ENCODE assay signal across 9 mouse cellular contexts in the genomic region with DNA sequence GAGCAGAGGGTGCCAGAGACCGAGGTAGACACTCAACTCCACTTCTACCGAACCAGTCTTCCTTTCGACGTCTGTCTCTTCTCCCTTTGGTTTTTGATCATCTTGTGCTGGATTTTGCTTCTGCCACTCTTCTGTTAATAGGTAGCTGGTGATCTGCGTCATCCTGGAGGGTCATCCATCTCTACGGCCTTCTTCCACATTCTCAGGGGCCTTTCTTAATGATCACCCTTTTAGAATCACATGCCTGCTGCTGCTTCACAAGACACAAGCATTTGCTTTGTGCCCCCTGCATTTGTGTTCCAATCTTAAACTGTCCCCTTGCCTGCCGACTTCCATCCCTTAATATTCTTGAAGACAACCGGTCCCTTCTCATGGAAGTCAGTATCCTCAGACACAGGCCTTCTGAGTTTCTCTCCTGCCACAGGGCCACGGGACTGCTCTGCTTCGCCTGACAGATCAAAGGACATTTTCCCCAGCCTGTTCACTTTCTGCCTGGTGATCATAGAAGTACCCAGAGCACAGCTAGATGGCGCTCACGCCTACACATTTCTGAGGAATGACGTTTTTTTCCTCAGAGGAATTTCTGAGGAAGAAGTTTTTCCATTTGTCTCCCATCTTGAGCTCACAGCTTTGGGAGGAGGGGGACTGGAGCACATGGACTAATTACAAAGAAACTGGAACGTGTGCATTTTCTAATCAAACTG.
DNase-seq lines count a peak whose midpoint lies in the region; ATAC-seq and TF ChIP-seq lines count a peak whose summit lies in the region.
"Had no signal": no experiment of that assay in that cellular context is flagged by ENCODE, and none has a peak within 500 bp of the region (broad histone marks: within the 10 kb centered on the region; RNA-seq: fewer than 3 reads in every experiment).

No protein-coding gene starts in this region.

- H3K27me3 ChIP-seq in cerebellum, adult 2 months (ENCODE audit: control insufficient read depth, insufficient read depth, low read length): no peaks in the 10 kb centered on the region; the same call in 1 of the 2 replicates
- no peaks in the 10 kb centered on the region; the same call in 1 of the 2 replicates for H3K27me3 ChIP-seq in forebrain, postnatal 0 days (ENCODE audit: insufficient read depth, low read length)
- H3K27me3 ChIP-seq in neural tube, embryonic 14.5 days (ENCODE audit: control insufficient read depth, insufficient read depth, low read length): peaks cover 4% of the 10 kb centered on the region; the same call in 1 of the 2 replicates
- H3K27me3 ChIP-seq: embryonic facial prominence, embryonic 15.5 days had no signal

- DNase-seq in urinary bladder, postnatal 14 days (ENCODE audit: low spot score): peak; percentile 70
- no peak for DNase-seq in urinary bladder, postnatal 10 days (ENCODE audit: low spot score)
- peak; percentile 23 to 36 for DNase-seq in cerebellum, adult 2 months
- peak; percentile 89 for DNase-seq in forebrain, postnatal 0 days
- DNase-seq in heart, postnatal 4 days: peak; percentile 77
- DNase-seq in left cerebral cortex, postnatal 10 days (ENCODE audit: extremely low spot score in 1 of 2, low spot score in 2 of 2): peak; percentile 42 to 69
- DNase-seq in T-cell, adult 2 months (ENCODE audit: low spot score): no peak

- no peaks in the 10 kb centered on the region for H3K36me3 ChIP-seq in forebrain, postnatal 0 days (ENCODE audit: insufficient read depth)
- H3K36me3 ChIP-seq in neural tube, embryonic 14.5 days (ENCODE audit: control insufficient read depth, insufficient read depth, low read length): no peaks in the 10 kb centered on the region
- H3K36me3 ChIP-seq: embryonic facial prominence, embryonic 15.5 days had no signal

- intact Hi-C loops in left cerebral cortex, postnatal 10 days (cut with DNase I): loop anchor here (5.0 kb wide), 1 partner anchor 186 kb away; no protein-coding TSS in a partner anchor

- H3K9ac ChIP-seq in forebrain, postnatal 0 days: no peak overlapping the region
- H3K9ac ChIP-seq in neural tube, embryonic 14.5 days (replicated peaks; ENCODE audit: low read depth, low read length): no peak overlapping the region
- H3K9ac ChIP-seq: embryonic facial prominence, embryonic 15.5 days had no signal

- TF ChIP-seq POLR2A in cerebellum, adult 2 months (IDR thresholded peaks at IDR 0.05; ENCODE audit: borderline replicate concordance, insufficient read depth, low read length): no peak

- no peak overlapping the region for H3K4me3 ChIP-seq in cerebellum, adult 2 months (replicated peaks; ENCODE audit: insufficient read depth, low read depth, low read length)
- H3K4me3 ChIP-seq in forebrain, postnatal 0 days (ENCODE audit: low read depth, low read length): no peak overlapping the region
- H3K4me3 ChIP-seq in neural tube, embryonic 14.5 days (ENCODE audit: low read depth, low read length): no peak overlapping the region
- H3K4me3 ChIP-seq: embryonic facial prominence, embryonic 15.5 days had no signal

- no peak overlapping the region for H3K4me2 ChIP-seq in forebrain, postnatal 0 days (ENCODE audit: low read depth)
- no peak overlapping the region for H3K4me2 ChIP-seq in neural tube, embryonic 14.5 days (ENCODE audit: low read depth, low read length)
- H3K4me2 ChIP-seq: embryonic facial prominence, embryonic 15.5 days had no signal

- peak; percentile 74 for ATAC-seq in forebrain, postnatal 0 days
- peak; percentile 66; the same call in 1 of the 2 replicates for ATAC-seq in neural tube, embryonic 14.5 days (ENCODE audit: low read depth)

- peak; percentile 71 for TF ChIP-seq CTCF in cerebellum, adult 2 months (IDR thresholded peaks at IDR 0.05; ENCODE audit: borderline replicate concordance, insufficient read depth, low read depth, low read length)
- TF ChIP-seq CTCF in forebrain, postnatal 0 days (IDR thresholded peaks at IDR 0.05; ENCODE audit: low read depth): peak; percentile 86

- no peaks in the 10 kb centered on the region for H3K4me1 ChIP-seq in cerebellum, adult 2 months (ENCODE audit: control insufficient read depth, insufficient read depth, low read length)
- no peaks in the 10 kb centered on the region for H3K4me1 ChIP-seq in forebrain, postnatal 0 days (ENCODE audit: insufficient read depth)
- no peaks in the 10 kb centered on the region for H3K4me1 ChIP-seq in neural tube, embryonic 14.5 days (ENCODE audit: control insufficient read depth, insufficient read depth, low read length)

- no peak overlapping the region for H3K27ac ChIP-seq in cerebellum, adult 2 months (ENCODE audit: insufficient read depth, low read length)
- H3K27ac ChIP-seq in forebrain, postnatal 0 days (ENCODE audit: low read depth, low read length): no peak overlapping the region
- H3K27ac ChIP-seq in neural tube, embryonic 14.5 days (ENCODE audit: low read depth, low read length): no peak overlapping the region
- H3K27ac ChIP-seq: embryonic facial prominence, embryonic 15.5 days had no signal

- no peaks in the 10 kb centered on the region for H3K9me3 ChIP-seq in forebrain, postnatal 0 days (ENCODE audit: low read length)
- H3K9me3 ChIP-seq in neural tube, embryonic 14.5 days (ENCODE audit: control insufficient read depth, low read length): no peaks in the 10 kb centered on the region
- H3K9me3 ChIP-seq: embryonic facial prominence, embryonic 15.5 days had no signal

- WGBS in cerebellum, adult 2 months: 24% methylated on average over 14 of the region's 14 CpGs
- 23% methylated on average over 14 of the region's 14 CpGs for WGBS in forebrain, postnatal 0 days
- 33% methylated on average over 14 of the region's 14 CpGs for WGBS in neural tube, embryonic 14.5 days

Comparison
In these comparisons a context has a peak if more than half of its experiments do, and no peak if none do; other contexts are left out.
1. DNase-seq: peak in urinary bladder, postnatal 14 days (single experiment), cerebellum, adult 2 months (2 of 2), forebrain, postnatal 0 days (single experiment), heart, postnatal 4 days (single experiment) and left cerebral cortex, postnatal 10 days (2 of 2); none in urinary bladder, postnatal 10 days (single experiment) and T-cell, adult 2 months (single experiment).